Mouse (Mus musculus) heart, adult 2 months (tissue): Measurements from ENCODE around the gene Rps6kc1.

Experiments used
- EP300 ChIP-seq: fragments of 200-500 bp; IDR thresholded peaks from 2 replicates; pipeline ENCODE4 v1.6.1; 2011; ENCODE audit warnings: low read depth, low read length, control low read depth; ENCODE audit not compliant: insufficient read depth
- POLR2A ChIP-seq: fragments of 200-500 bp; IDR thresholded peaks from 2 replicates; pipeline ENCODE4 v1.6.1; 2011; ENCODE audit warnings: mild to moderate bottlenecking, low read depth, low read length, control low read depth; ENCODE audit not compliant: insufficient read depth

DNA sequence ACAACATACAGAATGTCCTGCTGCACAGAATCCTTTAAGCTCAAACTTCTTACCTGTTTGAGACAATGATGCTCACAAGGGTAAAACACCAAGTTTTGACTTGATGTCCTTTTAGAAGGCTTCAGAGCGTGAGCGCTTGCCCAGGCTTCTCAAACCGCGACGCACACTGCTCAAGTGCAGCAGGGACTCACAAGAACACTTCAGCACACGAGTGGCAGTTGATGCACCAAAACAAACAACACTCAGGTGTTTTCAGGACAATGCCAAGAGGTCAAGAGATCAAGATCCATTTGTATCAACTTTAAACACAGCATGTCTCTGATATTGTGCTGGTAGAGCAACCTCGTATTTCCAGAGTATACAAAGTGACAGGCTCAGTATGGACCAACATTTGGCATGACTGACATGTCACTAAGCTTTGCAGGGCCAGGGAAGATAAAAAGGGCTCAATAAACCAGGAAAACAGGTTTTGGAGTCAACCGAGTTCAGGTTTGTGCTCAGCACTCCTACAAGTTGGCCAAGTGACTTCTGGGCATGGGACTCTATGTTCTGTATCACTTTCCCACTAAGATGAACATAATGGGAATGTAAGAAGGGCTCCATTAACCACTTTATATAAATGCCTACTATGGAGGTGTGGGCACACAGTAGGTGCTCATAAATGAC, 78.5 kb downstream of the Rps6kc1 start:
- TF ChIP-seq POLR2A (no peak), EP300 (no peak)
